In genomic region chr5:139735677-139736503, GRCm38 (mm10) we compare ENCODE assay signal across 8 mouse cellular contexts. TPM values are rescaled to one million over a fixed set of nuclear protein-coding genes. Genes with fewer than 3 reads are reported as not detected.
DNase-seq lines count a peak whose midpoint lies in the region; ATAC-seq and TF ChIP-seq lines count a peak whose summit lies in the region.

Micall2 (minus strand) TSS chr5:139736336.

- peak within 1 kb of the TSS; percentile 96 for H3K4me3 ChIP-seq in bone marrow, adult 2 months (replicated peaks; ENCODE audit: control insufficient read depth, low read depth, low read length)
- H3K4me3 ChIP-seq in embryonic facial prominence, embryonic 15.5 days (replicated peaks), result peak within 1 kb of the TSS; percentile 57
- peak within 1 kb of the TSS; percentile 54 for H3K4me3 ChIP-seq in limb, embryonic 14.5 days (replicated peaks; ENCODE audit: low read length)
- peak within 1 kb of the TSS; percentile 63 for H3K4me3 ChIP-seq in midbrain, postnatal 0 days (ENCODE audit: low read depth, low read length)

- TF ChIP-seq POLR2A in bone marrow, adult 2 months (IDR thresholded peaks at IDR 0.05; ENCODE audit: borderline replicate concordance, control insufficient read depth, low read depth, low read length), result no peak
- TF ChIP-seq POLR2A in limb, embryonic 14.5 days (IDR thresholded peaks at IDR 0.05; ENCODE audit: borderline replicate concordance, extremely low read depth, insufficient read depth, insufficient read length), result no peak

- peak; percentile 96 for ATAC-seq in embryonic facial prominence, embryonic 15.5 days (ENCODE audit: insufficient number of reproducible peaks, low FRiP score, low TSS enrichment, low read depth)
- peak; percentile 96 for ATAC-seq in limb, embryonic 14.5 days (ENCODE audit: low FRiP score, low read depth)
- peak; percentile 92 for ATAC-seq in midbrain, postnatal 0 days (ENCODE audit: low FRiP score)

- peak within 1 kb of the TSS; percentile 96 for H3K4me2 ChIP-seq in embryonic facial prominence, embryonic 15.5 days (replicated peaks)
- peak within 1 kb of the TSS; percentile 98 for H3K4me2 ChIP-seq in limb, embryonic 14.5 days (replicated peaks; ENCODE audit: low read depth, low read length, severe bottlenecking)
- H3K4me2 ChIP-seq in midbrain, postnatal 0 days (ENCODE audit: low read depth, low read length, poor library complexity, severe bottlenecking), result peak within 1 kb of the TSS; percentile 94

- peak; percentile 99 for DNase-seq in 416B (ENCODE audit: low read depth)
- peak; percentile 97 for DNase-seq in heart, adult 8-10 months (ENCODE audit: low spot score)
- peak; percentile 99 for DNase-seq in kidney, adult 9 months
- DNase-seq in limb, embryonic 14.5 days (ENCODE audit: low spot score), result peak; percentile 95
- DNase-seq in midbrain, postnatal 0 days (ENCODE audit: low spot score), result peak; percentile 96
- DNase-seq in spleen, postnatal 14 days (ENCODE audit: low spot score in 2 of 2), result peak; percentile 96

- peaks cover 17% of the 10 kb centered on the region for H3K4me1 ChIP-seq in bone marrow, adult 2 months (ENCODE audit: control insufficient read depth, insufficient read depth, low read length)
- peaks cover 59% of the 10 kb centered on the region for H3K4me1 ChIP-seq in embryonic facial prominence, embryonic 15.5 days
- H3K4me1 ChIP-seq in limb, embryonic 14.5 days (ENCODE audit: control insufficient read depth, insufficient read depth, low read length), result peaks cover 34% of the 10 kb centered on the region
- H3K4me1 ChIP-seq in midbrain, postnatal 0 days (ENCODE audit: insufficient read depth, low read length), result peaks cover 28% of the 10 kb centered on the region; the same call in 1 of the 2 replicates

- H3K27ac ChIP-seq in bone marrow, adult 2 months (ENCODE audit: control insufficient read depth, insufficient read depth, low read depth, low read length, poor library complexity), result peak within 1 kb of the TSS; percentile 89
- H3K27ac ChIP-seq in embryonic facial prominence, embryonic 15.5 days (replicated peaks), result peak within 1 kb of the TSS; percentile 86
- peak within 1 kb of the TSS; percentile 67 for H3K27ac ChIP-seq in limb, embryonic 14.5 days (replicated peaks; ENCODE audit: low read depth, low read length)
- H3K27ac ChIP-seq in midbrain, postnatal 0 days (ENCODE audit: low read depth, low read length), result 0 out of 2 replicates have a peak within 1 kb of the TSS, but pooled peaks have one; percentile 32

- no peaks in the 10 kb centered on the region for H3K36me3 ChIP-seq in embryonic facial prominence, embryonic 15.5 days
- no peaks in the 10 kb centered on the region for H3K36me3 ChIP-seq in limb, embryonic 14.5 days (ENCODE audit: control insufficient read depth, insufficient read depth, low read length)
- H3K36me3 ChIP-seq in midbrain, postnatal 0 days (ENCODE audit: insufficient read depth, low read length), result no peaks in the 10 kb centered on the region

- no peaks in the 10 kb centered on the region for H3K27me3 ChIP-seq in embryonic facial prominence, embryonic 15.5 days
- H3K27me3 ChIP-seq in limb, embryonic 14.5 days (ENCODE audit: control insufficient read depth, insufficient read depth, low read length), result no peaks in the 10 kb centered on the region
- H3K27me3 ChIP-seq in midbrain, postnatal 0 days (ENCODE audit: insufficient read depth, low read length), result no peaks in the 10 kb centered on the region

- WGBS in bone marrow, adult 2 months, result 2% methylated on average over 50 of the region's 50 CpGs
- WGBS in embryonic facial prominence, embryonic 15.5 days, result 4% methylated on average over 49 of the region's 50 CpGs
- 6% methylated on average over 39 of the region's 50 CpGs for WGBS in limb, embryonic 14.5 days
- 5% methylated on average over 38 of the region's 50 CpGs for WGBS in midbrain, postnatal 0 days

- H3K9ac ChIP-seq in embryonic facial prominence, embryonic 15.5 days, result peak within 1 kb of the TSS; percentile 37
- peak within 1 kb of the TSS; percentile 55 for H3K9ac ChIP-seq in limb, embryonic 14.5 days (ENCODE audit: low read depth, low read length, severe bottlenecking)
- peak within 1 kb of the TSS; percentile 70 for H3K9ac ChIP-seq in midbrain, postnatal 0 days (replicated peaks; ENCODE audit: low read length, poor library complexity, severe bottlenecking)

- H3K9me3 ChIP-seq in embryonic facial prominence, embryonic 15.5 days (replicated peaks), result no peaks in the 10 kb centered on the region
- H3K9me3 ChIP-seq in limb, embryonic 14.5 days (ENCODE audit: control insufficient read depth, low read length), result no peaks in the 10 kb centered on the region
- H3K9me3 ChIP-seq in midbrain, postnatal 0 days (ENCODE audit: low read length), result no peaks in the 10 kb centered on the region

- no peak for TF ChIP-seq CTCF in bone marrow, adult 2 months (IDR thresholded peaks at IDR 0.05; ENCODE audit: control insufficient read depth, insufficient read depth, low read length)
- 0 out of 2 replicates have a peak, but pooled peaks have one; percentile 11 for TF ChIP-seq CTCF in midbrain, postnatal 0 days (IDR thresholded peaks at IDR 0.05)

RNA-seq across cellular contexts. Expression of gene Micall2, which starts in this region (rescaled TPM):
- polyA plus RNA-seq in bone marrow, adult 2 months (2011; ENCODE audit: insufficient read depth, insufficient read length, low replicate concordance, missing spikeins), result 20.3 and 28.0 TPM in 2 replicates
- 5.7 and 7.7 TPM in 2 replicates for polyA plus RNA-seq in embryonic facial prominence, embryonic 15.5 days (2015; fragmentation: Nextera tagmentation; extraction: Ambion mirVana)
- total RNA-seq in heart, adult 8-10 months (2022), result 1 to 10 TPM; 1.3 to 2.6 (median 1.9) TPM
- polyA plus RNA-seq in limb, embryonic 14.5 days (2012; rRNA removed), result 6.5 and 7.0 TPM in 2 replicates
- 5.5 and 7.4 TPM in 2 replicates for polyA plus RNA-seq in limb, embryonic 14.5 days (2014; fragmentation: Nextera tagmentation; extraction: Ambion mirVana)
- 10.8 and 16.6 TPM in 2 replicates for total RNA-seq in midbrain, postnatal 0 days (2014; rRNA removed)
- 15.1 and 17.4 TPM in 2 replicates for polyA plus RNA-seq in midbrain, postnatal 0 days (2015; fragmentation: Nextera tagmentation; extraction: Ambion mirVana)

Comparison
In these comparisons a context has a peak if more than half of its experiments do, and no peak if none do; other contexts are left out.
1. Peak in every context shown above with its lines: DNase-seq, ATAC-seq, H3K4me3 ChIP-seq and H3K27ac ChIP-seq.
2. H3K27ac ChIP-seq: peak in every context shown above with its lines; median percentile 89 in bone marrow, adult 2 months; 86 in embryonic facial prominence, embryonic 15.5 days; 67 in limb, embryonic 14.5 days; 32 in midbrain, postnatal 0 days.